Mouse (Mus musculus) kidney, postnatal 0 days (tissue): ENCODE data around the gene Ankrd50. TPM values are rescaled to one million over a fixed set of nuclear protein-coding genes. Genes with fewer than 3 reads are reported as not detected.

Experiments
- ATAC-seq: fragments of 200-750 bp; cut with Nextera tagmentation; replicated peaks from 2 replicates; pipeline ENCODE4 v1.8.0; 2017; ENCODE audit warnings: low read depth, moderate number of reproducible peaks, moderate TSS enrichment, moderate library complexity; ENCODE audit not compliant: low FRiP score
- DNase-seq: peaks from one replicate; pipeline ENCODE4 v3.0.0-alpha.2; 2016; ENCODE audit warnings: low spot score
- H3K27ac ChIP-seq: fragments of 300-500 bp; sonication (generic); 2 replicates; pipeline ENCODE4 v1.5.1; 2014; ENCODE audit warnings: mild to moderate bottlenecking
- H3K27me3 ChIP-seq: fragments of 300-500 bp; sonication (generic); 2 replicates; pipeline ENCODE4 v1.6.1; 2014; ENCODE audit warnings: low read length, mixed read lengths; ENCODE audit not compliant: insufficient read depth
- H3K36me3 ChIP-seq: fragments of 300-500 bp; sonication (generic); 2 replicates; pipeline ENCODE4 v1.6.1; 2014; ENCODE audit warnings: low read length, mixed read lengths; ENCODE audit not compliant: insufficient read depth
- H3K4me1 ChIP-seq: fragments of 300-500 bp; sonication (generic); replicated peaks from 2 replicates; pipeline ENCODE4 v1.6.1; 2014; ENCODE audit warnings: antibody characterized with exemption, low read length, mixed read lengths; ENCODE audit not compliant: insufficient read depth
- H3K4me2 ChIP-seq: fragments of 300-500 bp; sonication (generic); 2 replicates; pipeline ENCODE4 v1.6.1; 2014; ENCODE audit warnings: mild to moderate bottlenecking, low read length, moderate library complexity, mixed read lengths
- H3K4me3 ChIP-seq: fragments of 300-500 bp; sonication (generic); replicated peaks from 2 replicates; pipeline ENCODE4 v1.5.1; 2014; ENCODE audit warnings: low read depth, low read length
- H3K9ac ChIP-seq: fragments of 300-500 bp; sonication (generic); 2 replicates; pipeline ENCODE4 v1.6.1; 2014; ENCODE audit warnings: low read depth, low read length
- H3K9me3 ChIP-seq: fragments of 300-500 bp; sonication (generic); replicated peaks from 2 replicates; pipeline ENCODE4 v1.6.1; 2016; ENCODE audit warnings: low read length, inconsistent platforms, mixed read lengths
- CTCF ChIP-seq: IDR thresholded peaks from 2 replicates; pipeline ENCODE4 v1.5.1; 2016; ENCODE audit warnings: antibody characterized with exemption, low read depth, mild to moderate bottlenecking, moderate library complexity
- WGBS: fragments of 180-500 bp; shearing (Covaris S2); extraction: QIAGEN DNeasy Blood & Tissue Kit; methylation state at CpG from one replicate; pipeline ENCODE4 v1.1.7; 2014; 5-methylcytosine and 5-hydroxymethylcytosine counted together
- polyA plus RNA-seq: library from polyadenylated mRNA; unstranded; fragments of >200 nt; fragmentation: Nextera tagmentation; extraction: Ambion mirVana; gene quantifications from 2 replicates; pipeline ENCODE4 v1.2.1, GENCODE M21; 2015

The Ankrd50 gene
- polyA plus RNA-seq, result 13.5 and 15.3 TPM in 2 replicates

DNA sequence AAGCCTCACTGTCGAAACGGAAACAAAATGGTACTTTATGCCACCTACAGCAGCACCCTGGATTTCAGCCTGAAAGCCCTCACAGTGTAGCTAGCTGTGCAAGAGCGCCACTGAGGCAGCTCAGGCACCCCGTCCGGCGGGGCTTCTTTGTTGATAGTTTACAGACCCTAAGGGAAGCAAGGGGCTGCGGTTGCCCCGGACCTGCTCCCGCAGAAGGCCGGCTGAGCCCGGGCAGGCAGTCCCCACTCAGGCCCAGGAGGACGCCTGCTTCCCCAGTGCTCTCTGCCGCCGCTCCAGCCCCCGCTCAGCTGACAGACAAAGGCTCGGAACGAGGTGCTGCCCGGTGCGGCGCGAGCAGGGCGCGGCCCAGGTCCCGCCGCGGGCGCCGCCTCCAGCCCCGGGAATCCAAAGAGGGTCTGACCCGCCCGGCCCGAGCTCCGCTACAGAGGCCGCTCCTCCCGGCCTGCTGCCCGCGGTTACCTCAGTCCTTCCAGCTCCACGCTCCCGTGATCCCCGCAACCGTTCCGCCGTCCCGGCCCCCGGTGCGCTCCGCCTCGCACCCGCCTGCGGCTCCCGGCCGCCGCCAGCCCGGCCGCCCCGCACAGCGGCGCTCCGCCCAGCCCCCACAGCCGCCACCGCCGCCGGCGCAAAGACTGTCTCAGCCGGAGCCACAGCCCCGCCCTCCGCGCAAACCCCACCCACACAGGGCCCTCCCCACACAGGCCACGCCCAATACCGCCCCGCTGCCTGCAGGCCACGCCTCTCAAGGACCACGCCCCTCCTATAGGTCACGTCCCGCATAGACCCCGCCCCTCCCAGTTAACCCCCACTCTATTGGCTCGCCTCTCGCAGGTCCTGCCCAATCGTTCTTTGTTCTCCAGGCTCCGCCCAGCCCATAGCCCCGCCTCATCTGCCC, at the start of gene Ankrd50:
TSS of gene Ankrd50 (minus strand) at position 654 of the 916 bp plus-strand sequence.
- H3K4me3 ChIP-seq, result peak within 1 kb of the TSS; percentile 98
- ATAC-seq (peak; percentile 99), DNase-seq (peak; percentile 99)
- H3K27ac ChIP-seq, result peak within 1 kb of the TSS; percentile 92
- peak within 1 kb of the TSS; percentile 89 for H3K9ac ChIP-seq
- peaks cover 13% of the 10 kb centered on the region; the same call in 1 of the 2 replicates for H3K4me1 ChIP-seq
- H3K9me3 ChIP-seq, result no peaks in the 10 kb centered on the region
- H3K27me3 ChIP-seq, result no peaks in the 10 kb centered on the region
- 0% methylated on average over 62 of the region's 81 CpGs for WGBS
- H3K4me2 ChIP-seq, result peak within 1 kb of the TSS; percentile 68
- TF ChIP-seq CTCF, result peak; percentile 10; the same call in 1 of the 2 replicates
- H3K36me3 ChIP-seq, result no peaks in the 10 kb centered on the region

DNA sequence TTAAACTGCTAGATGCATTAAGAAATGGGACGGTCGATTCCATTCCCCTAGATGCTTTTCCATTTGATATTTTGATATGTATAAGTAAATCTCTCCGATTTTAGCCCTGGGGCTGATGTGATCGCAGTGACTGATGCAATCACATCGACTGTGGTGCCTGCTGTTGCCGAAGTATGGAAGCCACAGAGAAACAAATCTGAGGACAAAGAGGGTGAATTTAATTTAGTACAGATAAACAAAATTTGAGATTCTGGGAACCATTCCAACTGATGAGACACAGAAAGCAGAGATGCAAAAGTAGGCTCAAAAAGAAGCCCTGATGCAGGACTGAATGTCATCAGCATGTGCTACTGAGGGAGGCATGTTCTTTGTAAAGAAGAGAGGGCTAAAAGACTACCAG, 49.6 kb upstream of the Ankrd50 start:
- no peaks in the 10 kb centered on the region for H3K36me3 ChIP-seq
- no peaks in the 10 kb centered on the region for H3K9me3 ChIP-seq
- H3K4me1 ChIP-seq, result no peaks in the 10 kb centered on the region
- TF ChIP-seq CTCF, result no peak
- 83% methylated on average over 6 of the region's 6 CpGs for WGBS
- no peak overlapping the region for H3K4me3 ChIP-seq
- H3K27me3 ChIP-seq, result no peaks in the 10 kb centered on the region
- no peak overlapping the region for H3K27ac ChIP-seq
- DNase-seq, result no peak
- ATAC-seq, result no peak
- no peak overlapping the region for H3K9ac ChIP-seq
- no peak overlapping the region for H3K4me2 ChIP-seq

- no peaks in the 10 kb centered on the region for H3K4me1 ChIP-seq
- H3K27me3 ChIP-seq, result no peaks in the 10 kb centered on the region
- TF ChIP-seq CTCF, result no peak
- 86% methylated on average over 2 of the region's 2 CpGs for WGBS
- H3K4me2 ChIP-seq, result no peak overlapping the region
- no peak overlapping the region for H3K27ac ChIP-seq
- H3K36me3 ChIP-seq, result no peaks in the 10 kb centered on the region
- DNase-seq, result no peak
- H3K4me3 ChIP-seq, result no peak overlapping the region
- no peak overlapping the region for H3K9ac ChIP-seq
- no peaks in the 10 kb centered on the region for H3K9me3 ChIP-seq
- no peak for ATAC-seq
Measured at GRCm38 (mm10) chr3:38520426-38520825, 35.8 kb upstream of the Ankrd50 start.

- 71% methylated on average over 3 of the region's 3 CpGs for WGBS
- Histone ChIP-seq H3K4me1 (no peaks in the 10 kb centered on the region), H3K9me3 (no peaks in the 10 kb centered on the region), H3K27me3 (no peaks in the 10 kb centered on the region), H3K27ac (no peak overlapping the region), H3K9ac (no peak overlapping the region), H3K36me3 (no peaks in the 10 kb centered on the region), H3K4me2 (no peak overlapping the region), H3K4me3 (no peak overlapping the region)
- no peak for TF ChIP-seq CTCF
- ATAC-seq (no peak), DNase-seq (no peak)
Measured at GRCm38 (mm10) chr3:38519971-38520370, 35.3 kb upstream of the Ankrd50 start.

DNA sequence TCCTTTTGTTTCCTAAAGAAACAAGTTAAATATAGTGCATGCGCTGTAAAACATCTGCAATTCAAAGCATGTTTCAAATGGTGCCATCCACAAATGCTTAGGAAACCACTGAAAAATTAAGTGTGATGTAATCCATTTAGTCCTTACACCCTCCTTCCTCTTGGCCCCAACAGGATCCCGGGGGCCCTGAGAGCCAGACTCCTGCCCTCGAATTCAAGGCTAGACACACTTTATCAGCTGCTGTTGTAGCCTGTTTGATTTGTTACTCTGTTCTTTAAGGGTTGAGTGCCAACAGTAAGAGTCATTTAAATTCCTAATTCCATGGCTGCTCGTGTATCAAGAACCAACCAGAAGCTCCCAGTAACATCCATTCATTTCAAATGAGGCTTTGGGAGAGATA, 19.0 kb upstream of the Ankrd50 start:
- Histone ChIP-seq H3K27ac (no peak overlapping the region), H3K9ac (no peak overlapping the region), H3K4me2 (no peak overlapping the region), H3K27me3 (no peaks in the 10 kb centered on the region), H3K9me3 (no peaks in the 10 kb centered on the region), H3K4me3 (no peak overlapping the region), H3K4me1 (no peaks in the 10 kb centered on the region), H3K36me3 (no peaks in the 10 kb centered on the region)
- ATAC-seq (no peak), DNase-seq (no peak)
- no peak for TF ChIP-seq CTCF
- 80% methylated on average over 4 of the region's 4 CpGs for WGBS

GRCm38 (mm10) chr3:38502156-38502555, 17.5 kb upstream of the Ankrd50 start:
- ATAC-seq, result no peak
- H3K4me3 ChIP-seq, result no peak overlapping the region
- WGBS, result 40% methylated on average over 5 of the region's 5 CpGs

More at GRCm38 (mm10) chr3:38502156-38502555, 17.5 kb upstream of the Ankrd50 start:
- Histone ChIP-seq H3K27me3 (no peaks in the 10 kb centered on the region), H3K36me3 (no peaks in the 10 kb centered on the region), H3K27ac (no peak overlapping the region), H3K9ac (no peak overlapping the region), H3K9me3 (no peaks in the 10 kb centered on the region), H3K4me1 (no peaks in the 10 kb centered on the region; the same call in 1 of the 2 replicates), H3K4me2 (no peak overlapping the region)
- no peak for DNase-seq
- TF ChIP-seq CTCF, result no peak
